Comparison of ENCODE assay signal across 17 mouse cellular contexts in the genomic region with DNA sequence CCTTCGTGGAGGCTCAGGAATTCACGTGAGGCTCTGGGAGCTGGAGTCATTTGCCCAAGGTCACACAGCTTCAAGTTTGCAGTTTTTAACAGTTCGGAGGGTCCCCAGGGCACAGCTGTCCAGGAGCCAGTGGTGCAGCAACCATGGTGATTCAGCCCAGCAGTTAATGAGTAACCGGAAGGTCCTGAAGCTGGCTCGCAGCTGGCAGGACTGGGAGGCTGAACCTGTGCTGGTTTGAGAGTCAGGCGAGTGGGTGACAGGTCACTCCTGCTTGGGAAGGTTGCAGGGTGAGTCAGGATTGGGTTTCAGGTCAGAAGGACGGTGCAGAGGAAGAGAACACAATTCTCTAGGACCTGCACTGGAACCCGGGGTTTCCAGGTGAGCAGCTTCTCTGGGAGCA. TPM values are rescaled to one million over a fixed set of nuclear protein-coding genes. Genes with fewer than 3 reads are reported as not detected.
DNase-seq lines count a peak whose midpoint lies in the region; ATAC-seq and TF ChIP-seq lines count a peak whose summit lies in the region.
"Had no signal": no experiment of that assay in that cellular context is flagged by ENCODE, and none has a peak within 500 bp of the region (broad histone marks: within the 10 kb centered on the region; RNA-seq: fewer than 3 reads in every experiment).

Gene Sgk2 (plus strand): TSS at position 113 of the 400 bp plus-strand sequence.

- WGBS in lung, postnatal 0 days, result 36% methylated on average over 8 of the region's 8 CpGs
- WGBS in kidney, embryonic 14.5 days, result 36% methylated on average over 8 of the region's 8 CpGs
- 54% methylated on average over 8 of the region's 8 CpGs for WGBS in liver, embryonic 11.5 days
- WGBS in stomach, postnatal 0 days, result 35% methylated on average over 8 of the region's 8 CpGs

- H3K4me1 ChIP-seq in lung, postnatal 0 days (ENCODE audit: insufficient read depth, low read depth, low read length), result no peaks in the 10 kb centered on the region
- H3K4me1 ChIP-seq in kidney, embryonic 14.5 days (ENCODE audit: control insufficient read depth, insufficient read depth, low read length), result 0 out of 2 replicates have a peak, but pooled peaks cover 5% of the 10 kb centered on the region
- H3K4me1 ChIP-seq in liver, embryonic 11.5 days (replicated peaks; ENCODE audit: control insufficient read depth, insufficient read depth, low read length), result no peaks in the 10 kb centered on the region
- H3K4me1 ChIP-seq in stomach, postnatal 0 days (replicated peaks; ENCODE audit: control insufficient read depth, insufficient read depth), result 0 out of 2 replicates have a peak, but pooled peaks cover 2% of the 10 kb centered on the region
- H3K4me1 ChIP-seq: embryonic facial prominence, embryonic 12.5 days; forebrain, embryonic 12.5 days; limb, embryonic 12.5 days had no signal

- no peak within 1 kb of the TSS for H3K27ac ChIP-seq in lung, postnatal 0 days (ENCODE audit: low read length)
- no peak within 1 kb of the TSS for H3K27ac ChIP-seq in kidney, embryonic 14.5 days (ENCODE audit: low read depth, low read length)
- H3K27ac ChIP-seq in liver, embryonic 11.5 days (ENCODE audit: low read depth, low read length), result 0 out of 2 replicates have a peak within 1 kb of the TSS, but pooled peaks have one; percentile 13
- no peak within 1 kb of the TSS; the same call in 1 of the 2 replicates for H3K27ac ChIP-seq in stomach, postnatal 0 days (replicated peaks)
- H3K27ac ChIP-seq: embryonic facial prominence, embryonic 12.5 days; forebrain, embryonic 12.5 days; gastrocnemius, adult 2 months; hindbrain, embryonic 15.5 days; limb, embryonic 12.5 days; macrophage had no signal

- no peak for ATAC-seq in lung, postnatal 0 days
- ATAC-seq in kidney, embryonic 14.5 days (ENCODE audit: low FRiP score, low TSS enrichment), result peak; percentile 87; the same call in 1 of the 2 replicates
- peak; percentile 67; the same call in 1 of the 2 replicates for ATAC-seq in liver, embryonic 11.5 days (replicated peaks; ENCODE audit: low FRiP score)
- peak; percentile 86 for ATAC-seq in stomach, postnatal 0 days (ENCODE audit: low FRiP score, low TSS enrichment)

- H3K9me3 ChIP-seq in lung, postnatal 0 days (ENCODE audit: low read length), result no peaks in the 10 kb centered on the region
- no peaks in the 10 kb centered on the region for H3K9me3 ChIP-seq in kidney, embryonic 14.5 days (ENCODE audit: control insufficient read depth, low read length)
- H3K9me3 ChIP-seq in liver, embryonic 11.5 days (ENCODE audit: control insufficient read depth, low read length), result no peaks in the 10 kb centered on the region
- no peaks in the 10 kb centered on the region for H3K9me3 ChIP-seq in stomach, postnatal 0 days (ENCODE audit: control insufficient read depth, low read length)
- H3K9me3 ChIP-seq: embryonic facial prominence, embryonic 12.5 days; forebrain, embryonic 12.5 days; hindbrain, embryonic 15.5 days; limb, embryonic 12.5 days had no signal

- TF ChIP-seq EP300 in lung, postnatal 0 days (IDR thresholded peaks at IDR 0.05), result no peak
- TF ChIP-seq EP300 in stomach, postnatal 0 days (optimal IDR thresholded peaks at IDR 0.05), result no peak

- no peak within 1 kb of the TSS for H3K9ac ChIP-seq in lung, postnatal 0 days (replicated peaks; ENCODE audit: low read depth)
- no peak within 1 kb of the TSS for H3K9ac ChIP-seq in kidney, embryonic 14.5 days (ENCODE audit: low read depth, low read length)
- no peak within 1 kb of the TSS for H3K9ac ChIP-seq in liver, embryonic 11.5 days (ENCODE audit: low read depth, low read length)
- no peak within 1 kb of the TSS for H3K9ac ChIP-seq in stomach, postnatal 0 days (ENCODE audit: low read length)
- H3K9ac ChIP-seq: embryonic facial prominence, embryonic 12.5 days; forebrain, embryonic 12.5 days; hindbrain, embryonic 15.5 days; limb, embryonic 12.5 days had no signal

- H3K27me3 ChIP-seq in lung, postnatal 0 days (replicated peaks; ENCODE audit: insufficient read depth, low read length), result no peaks in the 10 kb centered on the region
- peaks cover 2% of the 10 kb centered on the region; the same call in 1 of the 2 replicates for H3K27me3 ChIP-seq in kidney, embryonic 14.5 days (ENCODE audit: control insufficient read depth, insufficient read depth, low read length)
- H3K27me3 ChIP-seq in liver, embryonic 11.5 days (replicated peaks; ENCODE audit: control insufficient read depth, insufficient read depth, low read length), result no peaks in the 10 kb centered on the region
- H3K27me3 ChIP-seq in stomach, postnatal 0 days (ENCODE audit: control insufficient read depth, insufficient read depth, low read length), result no peaks in the 10 kb centered on the region
- H3K27me3 ChIP-seq: embryonic facial prominence, embryonic 12.5 days; hindbrain, embryonic 15.5 days had no signal

- H3K4me3 ChIP-seq in lung, postnatal 0 days (ENCODE audit: low read depth, low read length), result no peak within 1 kb of the TSS
- H3K4me3 ChIP-seq in kidney, embryonic 14.5 days (ENCODE audit: low read length), result no peak within 1 kb of the TSS
- H3K4me3 ChIP-seq in liver, embryonic 11.5 days (ENCODE audit: low read depth, low read length), result no peak within 1 kb of the TSS
- H3K4me3 ChIP-seq in stomach, postnatal 0 days (ENCODE audit: low read depth, low read length), result no peak within 1 kb of the TSS
- H3K4me3 ChIP-seq: embryonic facial prominence, embryonic 12.5 days; forebrain, embryonic 12.5 days; gastrocnemius, adult 2 months; hindbrain, embryonic 15.5 days; limb, embryonic 12.5 days had no signal

- no peaks in the 10 kb centered on the region for H3K36me3 ChIP-seq in lung, postnatal 0 days (ENCODE audit: insufficient read depth, low read length)
- no peaks in the 10 kb centered on the region for H3K36me3 ChIP-seq in kidney, embryonic 14.5 days (ENCODE audit: control insufficient read depth, insufficient read depth, low read length)
- no peaks in the 10 kb centered on the region for H3K36me3 ChIP-seq in liver, embryonic 11.5 days (ENCODE audit: control insufficient read depth, insufficient read depth, low read length)
- no peaks in the 10 kb centered on the region for H3K36me3 ChIP-seq in stomach, postnatal 0 days (ENCODE audit: control insufficient read depth, insufficient read depth, low read length)
- H3K36me3 ChIP-seq: embryonic facial prominence, embryonic 12.5 days; forebrain, embryonic 12.5 days; hindbrain, embryonic 15.5 days; limb, embryonic 12.5 days had no signal

- H3K4me2 ChIP-seq in lung, postnatal 0 days (replicated peaks; ENCODE audit: low read depth, low read length), result no peak within 1 kb of the TSS
- no peak within 1 kb of the TSS for H3K4me2 ChIP-seq in kidney, embryonic 14.5 days (replicated peaks; ENCODE audit: low read depth, low read length)
- H3K4me2 ChIP-seq in liver, embryonic 11.5 days, result no peak within 1 kb of the TSS
- no peak within 1 kb of the TSS for H3K4me2 ChIP-seq in stomach, postnatal 0 days (replicated peaks; ENCODE audit: low read depth)
- H3K4me2 ChIP-seq: embryonic facial prominence, embryonic 12.5 days; forebrain, embryonic 12.5 days; hindbrain, embryonic 15.5 days; limb, embryonic 12.5 days had no signal

- TF ChIP-seq CTCF in lung, postnatal 0 days (IDR thresholded peaks at IDR 0.05), result no peak
- TF ChIP-seq CTCF in stomach, postnatal 0 days (IDR thresholded peaks at IDR 0.05; ENCODE audit: low read depth), result no peak

- peak; percentile 16 for DNase-seq in lung, postnatal 36 days
- DNase-seq in lung, postnatal 0 days (ENCODE audit: low spot score), result no peak
- DNase-seq in liver, embryonic 11.5 days (ENCODE audit: low spot score), result no peak
- peak; percentile 66 for DNase-seq in stomach, postnatal 0 days (ENCODE audit: low spot score)
- no peak for DNase-seq in right cerebral cortex, postnatal 25 days
- DNase-seq in embryo, embryonic 11 days, result no peak
- no peak for DNase-seq in heart, postnatal 4 days
- DNase-seq: cerebellum, adult 9-11 months; gastrocnemius, adult 2 months had no signal

RNA-seq across cellular contexts. Expression of gene Sgk2, which starts in this region (rescaled TPM):
- 0.05 and 0.08 TPM in 2 replicates for polyA plus RNA-seq in lung, postnatal 0 days (2015; fragmentation: Nextera tagmentation; extraction: Ambion mirVana)
- polyA plus RNA-seq in kidney, embryonic 14.5 days (2014; fragmentation: Nextera tagmentation; extraction: Ambion mirVana), result 0.97 and 2.5 TPM in 2 replicates
- polyA plus RNA-seq in liver, embryonic 11.5 days (2014; fragmentation: Nextera tagmentation; extraction: Ambion mirVana), result 2.8 and 3.3 TPM in 2 replicates
- polyA plus RNA-seq in stomach, postnatal 0 days (2015; fragmentation: Nextera tagmentation; extraction: Ambion mirVana), result 2.6 and 3.3 TPM in 2 replicates
- total RNA-seq in heart, postnatal 4 days (2021), result not detected
- total RNA-seq: gastrocnemius, adult 2 months; midbrain, postnatal 0 days had no signal
- polyA plus RNA-seq: forebrain, embryonic 12.5 days; heart, embryonic 14.5 days; limb, embryonic 12.5 days; macrophage; midbrain, postnatal 0 days had no signal

Comparison
In these comparisons a context has a peak if more than half of its experiments do, and no peak if none do; other contexts are left out.
1. DNase-seq: peak in lung, postnatal 36 days (single experiment) and stomach, postnatal 0 days (single experiment); none in lung, postnatal 0 days (single experiment), liver, embryonic 11.5 days (single experiment), right cerebral cortex, postnatal 25 days (single experiment), embryo, embryonic 11 days (single experiment) and heart, postnatal 4 days (single experiment).